Mouse (Mus musculus): Measurements from ENCODE around the gene Acot12. TPM values are rescaled to one million over a fixed set of nuclear protein-coding genes. Genes with fewer than 3 reads are reported as not detected.

Acot12 gene
- total RNA-seq, 1 experiment = not detected

DNA sequence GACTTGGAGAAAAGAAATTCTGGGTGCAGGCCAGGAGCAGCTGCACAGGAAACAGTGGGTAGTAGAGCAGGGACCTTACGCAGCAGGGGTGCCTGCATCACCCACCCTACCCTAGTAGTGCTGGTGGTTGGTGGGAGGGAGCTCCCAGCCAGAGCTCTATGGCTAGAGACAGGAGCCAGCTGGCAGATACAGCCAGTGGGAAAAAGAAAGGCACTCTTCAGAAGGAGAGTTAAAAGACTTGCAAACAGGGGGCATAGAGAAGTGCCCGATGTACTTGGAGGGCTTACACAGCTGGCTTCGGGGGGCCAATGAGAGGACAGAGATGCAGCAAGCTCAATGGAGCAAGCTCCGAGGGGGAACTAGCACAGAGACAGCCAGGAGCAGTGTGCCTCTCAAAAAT is 12.4 kb downstream of the Acot12 start:
- H3K4me3 ChIP-seq (ENCODE audit: insufficient read depth in 1 of 2, low read depth in 1 of 2, low read length in 2 of 2, poor library complexity in 1 of 2, severe bottlenecking in 1 of 2) = no peak overlapping the region
- no peaks in the 10 kb centered on the region for H3K36me3 ChIP-seq (ENCODE audit: control insufficient read depth, insufficient read depth, low read length, poor library complexity, severe bottlenecking)
- no peaks in the 10 kb centered on the region for H3K9me3 ChIP-seq (ENCODE audit: control insufficient read depth, insufficient read depth, low read depth, low read length)
- H3K27ac ChIP-seq (ENCODE audit: insufficient read depth, low read depth, low read length, poor library complexity, severe bottlenecking) = no peak overlapping the region
- DNase-seq (ENCODE audit: low read depth, low spot score) = no peak
- H3K4me1 ChIP-seq (ENCODE audit: control insufficient read depth in 2 of 2, insufficient read depth in 2 of 2, low read length in 2 of 2, poor library complexity in 1 of 2) = no peaks in the 10 kb centered on the region
- no peak overlapping the region for H3K9ac ChIP-seq (ENCODE audit: insufficient read depth, low read depth, low read length, poor library complexity, severe bottlenecking)
- in situ Hi-C loops (cut with MboI; ENCODE audit: low sequenced_read_pairs in 2 of 2, unreplicated experiment in 2 of 2) = no loop called here
- TF ChIP-seq HCFC1 (IDR thresholded peaks at IDR 0.05; ENCODE audit: borderline replicate concordance, insufficient read depth, low read length) = no peak
- no peak for TF ChIP-seq CHD2 (IDR thresholded peaks at IDR 0.05; ENCODE audit: low read depth, low read length)
- TF ChIP-seq ZNF384 (IDR thresholded peaks at IDR 0.05; ENCODE audit: low read depth, low read length) = no peak
- TF ChIP-seq ZC3H11A (IDR thresholded peaks at IDR 0.05; ENCODE audit: borderline replicate concordance, low read depth, low read length) = no peak
- TF ChIP-seq MAFK (IDR thresholded peaks at IDR 0.05; ENCODE audit: insufficient read depth, low read depth, low read length) = no peak

DNA sequence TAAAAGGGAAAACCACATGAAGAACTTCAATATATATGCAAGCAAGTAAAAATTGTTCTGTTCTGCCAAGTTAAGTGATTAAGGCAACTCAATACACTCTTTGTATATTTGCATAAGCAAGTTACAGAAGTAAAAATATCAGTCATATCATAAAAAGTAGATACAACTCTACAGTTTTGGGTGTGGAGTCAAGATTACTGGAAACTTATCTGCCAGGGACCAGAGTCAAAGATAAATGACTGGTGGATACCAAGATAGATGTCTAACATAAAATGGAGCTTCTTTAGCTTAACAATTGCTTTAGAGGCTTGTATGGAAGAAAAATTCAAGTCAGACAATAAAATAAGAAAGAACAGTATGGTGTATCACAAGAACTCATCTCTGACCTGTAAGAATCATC is 13.4 kb downstream of the Acot12 start:
- TF ChIP-seq ZNF384 (IDR thresholded peaks at IDR 0.05; ENCODE audit: low read depth, low read length) = no peak
- TF ChIP-seq CHD2 (IDR thresholded peaks at IDR 0.05; ENCODE audit: low read depth, low read length) = no peak
- TF ChIP-seq ZC3H11A (IDR thresholded peaks at IDR 0.05; ENCODE audit: borderline replicate concordance, low read depth, low read length) = no peak
- no peak for TF ChIP-seq MAFK (IDR thresholded peaks at IDR 0.05; ENCODE audit: insufficient read depth, low read depth, low read length)
- no peak for TF ChIP-seq HCFC1 (IDR thresholded peaks at IDR 0.05; ENCODE audit: borderline replicate concordance, insufficient read depth, low read length)
- H3K36me3 ChIP-seq (ENCODE audit: control insufficient read depth, insufficient read depth, low read length, poor library complexity, severe bottlenecking) = no peaks in the 10 kb centered on the region
- H3K9me3 ChIP-seq (ENCODE audit: control insufficient read depth, insufficient read depth, low read depth, low read length) = no peaks in the 10 kb centered on the region
- H3K9ac ChIP-seq (ENCODE audit: insufficient read depth, low read depth, low read length, poor library complexity, severe bottlenecking) = no peak overlapping the region
- no peak overlapping the region for H3K4me3 ChIP-seq (ENCODE audit: insufficient read depth in 1 of 2, low read depth in 1 of 2, low read length in 2 of 2, poor library complexity in 1 of 2, severe bottlenecking in 1 of 2)
- H3K4me1 ChIP-seq (ENCODE audit: control insufficient read depth in 2 of 2, insufficient read depth in 2 of 2, low read length in 2 of 2, poor library complexity in 1 of 2) = no peaks in the 10 kb centered on the region
- no peak overlapping the region for H3K27ac ChIP-seq (ENCODE audit: insufficient read depth, low read depth, low read length, poor library complexity, severe bottlenecking)
- DNase-seq (ENCODE audit: low read depth, low spot score) = no peak
- in situ Hi-C loops (cut with MboI; ENCODE audit: low sequenced_read_pairs in 2 of 2, unreplicated experiment in 2 of 2) = no loop called here

- no peak overlapping the region for H3K27ac ChIP-seq (ENCODE audit: insufficient read depth, low read depth, low read length, poor library complexity, severe bottlenecking)
- no peak overlapping the region for H3K4me3 ChIP-seq (ENCODE audit: insufficient read depth in 1 of 2, low read depth in 1 of 2, low read length in 2 of 2, poor library complexity in 1 of 2, severe bottlenecking in 1 of 2)
- no peak overlapping the region for H3K9ac ChIP-seq (ENCODE audit: insufficient read depth, low read depth, low read length, poor library complexity, severe bottlenecking)
- no peak for DNase-seq (ENCODE audit: low read depth, low spot score)
- no peaks in the 10 kb centered on the region for H3K4me1 ChIP-seq (ENCODE audit: control insufficient read depth in 2 of 2, insufficient read depth in 2 of 2, low read length in 2 of 2, poor library complexity in 1 of 2)
- no peaks in the 10 kb centered on the region for H3K9me3 ChIP-seq (ENCODE audit: control insufficient read depth, insufficient read depth, low read depth, low read length)
- TF ChIP-seq HCFC1 (IDR thresholded peaks at IDR 0.05; ENCODE audit: borderline replicate concordance, insufficient read depth, low read length) = no peak
- TF ChIP-seq CHD2 (IDR thresholded peaks at IDR 0.05; ENCODE audit: low read depth, low read length) = no peak
- TF ChIP-seq ZC3H11A (IDR thresholded peaks at IDR 0.05; ENCODE audit: borderline replicate concordance, low read depth, low read length) = no peak
- TF ChIP-seq MAFK (IDR thresholded peaks at IDR 0.05; ENCODE audit: insufficient read depth, low read depth, low read length) = no peak
- TF ChIP-seq ZNF384 (IDR thresholded peaks at IDR 0.05; ENCODE audit: low read depth, low read length) = no peak
- in situ Hi-C loops (cut with MboI; ENCODE audit: low sequenced_read_pairs in 2 of 2, unreplicated experiment in 2 of 2) = no loop called here
- no peaks in the 10 kb centered on the region for H3K36me3 ChIP-seq (ENCODE audit: control insufficient read depth, insufficient read depth, low read length, poor library complexity, severe bottlenecking)
These were observed 14.9 kb downstream of the Acot12 start for GRCm38 (mm10) chr13:91756230-91756629.

- no peaks in the 10 kb centered on the region for H3K36me3 ChIP-seq (ENCODE audit: control insufficient read depth, insufficient read depth, low read length, poor library complexity, severe bottlenecking)
- H3K9me3 ChIP-seq (ENCODE audit: control insufficient read depth, insufficient read depth, low read depth, low read length) = no peaks in the 10 kb centered on the region
- no peak overlapping the region for H3K9ac ChIP-seq (ENCODE audit: insufficient read depth, low read depth, low read length, poor library complexity, severe bottlenecking)
- in situ Hi-C loops (cut with MboI; ENCODE audit: low sequenced_read_pairs in 2 of 2, unreplicated experiment in 2 of 2) = no loop called here
- no peaks in the 10 kb centered on the region for H3K4me1 ChIP-seq (ENCODE audit: control insufficient read depth in 2 of 2, insufficient read depth in 2 of 2, low read length in 2 of 2, poor library complexity in 1 of 2)
- TF ChIP-seq ZNF384 (IDR thresholded peaks at IDR 0.05; ENCODE audit: low read depth, low read length) (no peak), MAFK (IDR thresholded peaks at IDR 0.05; ENCODE audit: insufficient read depth, low read depth, low read length) (no peak), CHD2 (IDR thresholded peaks at IDR 0.05; ENCODE audit: low read depth, low read length) (no peak), ZC3H11A (IDR thresholded peaks at IDR 0.05; ENCODE audit: borderline replicate concordance, low read depth, low read length) (no peak), HCFC1 (IDR thresholded peaks at IDR 0.05; ENCODE audit: borderline replicate concordance, insufficient read depth, low read length) (no peak)
- no peak overlapping the region for H3K27ac ChIP-seq (ENCODE audit: insufficient read depth, low read depth, low read length, poor library complexity, severe bottlenecking)
- H3K4me3 ChIP-seq (ENCODE audit: insufficient read depth in 1 of 2, low read depth in 1 of 2, low read length in 2 of 2, poor library complexity in 1 of 2, severe bottlenecking in 1 of 2) = no peak overlapping the region
- DNase-seq (ENCODE audit: low read depth, low spot score) = no peak
These were observed 17.2 kb downstream of the Acot12 start for GRCm38 (mm10) chr13:91758316-91759048.

All from ES-E14 (cell line).